Mouse (Mus musculus): ENCODE measurements around the gene Zfp618. TPM values are rescaled to one million over a fixed set of nuclear protein-coding genes. Genes with fewer than 3 reads are reported as not detected.

The Zfp618 gene
- polyA plus RNA-seq, 1 experiment, result 1.5 TPM

GRCm38 (mm10) chr4:63156726-63157634 lies 191.6 kb downstream of the Zfp618 start:
- no peaks in the 10 kb centered on the region for H3K4me1 ChIP-seq (ENCODE audit: control insufficient read depth, insufficient read depth, low read length)
- WGBS, result 48% methylated on average over 8 of the region's 8 CpGs
- no peak for TF ChIP-seq POLR2A (IDR thresholded peaks at IDR 0.05; ENCODE audit: borderline replicate concordance, extremely low read depth, low read depth, low read length)
- no peak for TF ChIP-seq CTCF (IDR thresholded peaks at IDR 0.05; ENCODE audit: insufficient read depth, low read length)
- no peak for DNase-seq
- no peak overlapping the region for H3K4me3 ChIP-seq (replicated peaks; ENCODE audit: extremely low read depth, low read depth, low read length)

GRCm38 (mm10) chr4:63158192-63158591 lies 192.8 kb downstream of the Zfp618 start:
- DNase-seq, result no peak
- 92% methylated on average over 7 of the region's 7 CpGs for WGBS
- Histone ChIP-seq H3K4me1 (ENCODE audit: control insufficient read depth, insufficient read depth, low read length) (no peaks in the 10 kb centered on the region), H3K4me3 (replicated peaks; ENCODE audit: extremely low read depth, low read depth, low read length) (no peak overlapping the region)
- TF ChIP-seq POLR2A (IDR thresholded peaks at IDR 0.05; ENCODE audit: borderline replicate concordance, extremely low read depth, low read depth, low read length), result no peak
- TF ChIP-seq CTCF (IDR thresholded peaks at IDR 0.05; ENCODE audit: insufficient read depth, low read length), result no peak

- H3K4me1 ChIP-seq (ENCODE audit: control insufficient read depth, insufficient read depth, low read length), result no peaks in the 10 kb centered on the region
- no peak overlapping the region for H3K4me3 ChIP-seq (replicated peaks; ENCODE audit: extremely low read depth, low read depth, low read length)
- no peak for TF ChIP-seq POLR2A (IDR thresholded peaks at IDR 0.05; ENCODE audit: borderline replicate concordance, extremely low read depth, low read depth, low read length)
- peak; percentile 85 for TF ChIP-seq CTCF (IDR thresholded peaks at IDR 0.05; ENCODE audit: insufficient read depth, low read length)
- DNase-seq, result peak; percentile 65
- WGBS, result 19% methylated on average over 5 of the region's 5 CpGs
Observed at GRCm38 (mm10) chr4:63158961-63159592, 193.7 kb downstream of the Zfp618 start.

- TF ChIP-seq CTCF (IDR thresholded peaks at IDR 0.05; ENCODE audit: insufficient read depth, low read length), result no peak
- no peak for TF ChIP-seq POLR2A (IDR thresholded peaks at IDR 0.05; ENCODE audit: borderline replicate concordance, extremely low read depth, low read depth, low read length)
- 83% methylated on average over 4 of the region's 4 CpGs for WGBS
- DNase-seq, result no peak
Observed at GRCm38 (mm10) chr4:63165636-63166035, 200.3 kb downstream of the Zfp618 start.

GRCm38 (mm10) chr4:63166323-63166722 lies 200.9 kb downstream of the Zfp618 start:
- H3K4me3 ChIP-seq (replicated peaks; ENCODE audit: extremely low read depth, low read depth, low read length), result no peak overlapping the region
- TF ChIP-seq CTCF (IDR thresholded peaks at IDR 0.05; ENCODE audit: insufficient read depth, low read length) (no peak), POLR2A (IDR thresholded peaks at IDR 0.05; ENCODE audit: borderline replicate concordance, extremely low read depth, low read depth, low read length) (no peak)
- no peak for DNase-seq

More at GRCm38 (mm10) chr4:63165636-63166035, 200.3 kb downstream of the Zfp618 start:
- Histone ChIP-seq H3K4me1 (ENCODE audit: control insufficient read depth, insufficient read depth, low read length) (no peaks in the 10 kb centered on the region), H3K4me3 (replicated peaks; ENCODE audit: extremely low read depth, low read depth, low read length) (no peak overlapping the region)

GRCm38 (mm10) chr4:63170061-63170460 lies 204.7 kb downstream of the Zfp618 start:
- no peak for DNase-seq
- TF ChIP-seq POLR2A (IDR thresholded peaks at IDR 0.05; ENCODE audit: borderline replicate concordance, extremely low read depth, low read depth, low read length), result no peak
- Histone ChIP-seq H3K4me3 (replicated peaks; ENCODE audit: extremely low read depth, low read depth, low read length) (no peak overlapping the region), H3K4me1 (ENCODE audit: control insufficient read depth, insufficient read depth, low read length) (no peaks in the 10 kb centered on the region)
- WGBS, result 55% methylated on average over 4 of the region's 4 CpGs

More at GRCm38 (mm10) chr4:63166323-63166722, 200.9 kb downstream of the Zfp618 start:
- 75% methylated on average over 5 of the region's 5 CpGs for WGBS
- H3K4me1 ChIP-seq (ENCODE audit: control insufficient read depth, insufficient read depth, low read length), result no peaks in the 10 kb centered on the region

GRCm38 (mm10) chr4:63171122-63171521 lies 205.7 kb downstream of the Zfp618 start:
- DNase-seq, result no peak
- Histone ChIP-seq H3K4me1 (ENCODE audit: control insufficient read depth, insufficient read depth, low read length) (no peaks in the 10 kb centered on the region), H3K4me3 (replicated peaks; ENCODE audit: extremely low read depth, low read depth, low read length) (no peak overlapping the region)
- TF ChIP-seq CTCF (IDR thresholded peaks at IDR 0.05; ENCODE audit: insufficient read depth, low read length) (no peak), POLR2A (IDR thresholded peaks at IDR 0.05; ENCODE audit: borderline replicate concordance, extremely low read depth, low read depth, low read length) (no peak)
- 38% methylated on average over 24 of the region's 24 CpGs for WGBS

GRCm38 (mm10) chr4:63171969-63172685 lies 206.8 kb downstream of the Zfp618 start, which contains the start of gene Kif12:
TSS of gene Kif12 (minus strand) at chr4:63172131.
- 59% methylated on average over 4 of the region's 4 CpGs for WGBS
- no peak for DNase-seq

GRCm38 (mm10) chr4:63181556-63181955 lies 216.2 kb downstream of the Zfp618 start:
- TF ChIP-seq CTCF (IDR thresholded peaks at IDR 0.05; ENCODE audit: insufficient read depth, low read length), result peak; percentile 73
- no peak for TF ChIP-seq POLR2A (IDR thresholded peaks at IDR 0.05; ENCODE audit: borderline replicate concordance, extremely low read depth, low read depth, low read length)
- DNase-seq, result peak; percentile 39
- 6% methylated on average over 5 of the region's 5 CpGs for WGBS
- Histone ChIP-seq H3K4me1 (ENCODE audit: control insufficient read depth, insufficient read depth, low read length) (no peaks in the 10 kb centered on the region), H3K4me3 (replicated peaks; ENCODE audit: extremely low read depth, low read depth, low read length) (no peak overlapping the region)

More at GRCm38 (mm10) chr4:63171969-63172685, 206.8 kb downstream of the Zfp618 start, which contains the start of gene Kif12:
- TF ChIP-seq CTCF (IDR thresholded peaks at IDR 0.05; ENCODE audit: insufficient read depth, low read length) (no peak), POLR2A (IDR thresholded peaks at IDR 0.05; ENCODE audit: borderline replicate concordance, extremely low read depth, low read depth, low read length) (no peak)
- H3K4me3 ChIP-seq (replicated peaks; ENCODE audit: extremely low read depth, low read depth, low read length), result no peak within 1 kb of the TSS
- no peaks in the 10 kb centered on the region for H3K4me1 ChIP-seq (ENCODE audit: control insufficient read depth, insufficient read depth, low read length)
